Mouse (Mus musculus): ENCODE results near the gene DXBay18. TPM values are rescaled to one million over a fixed set of nuclear protein-coding genes. Genes with fewer than 3 reads are reported as not detected.
"Not testable (repeated sequence)": the region's sequence is repeated elsewhere in the genome, so short reads cannot be mapped to it uniquely, and the experiment has no call there.

The DXBay18 gene
- total RNA-seq (2012; rRNA removed) (0.08 and 0.21 TPM in 2 replicates), total RNA-seq (2014; rRNA removed) (0.15 TPM in 1 of 2 replicates, not detected in the other), polyA plus RNA-seq (2012; ENCODE audit: insufficient read length, low read depth) (0.43 TPM in 1 of 2 replicates, not detected in the other)

- dilution Hi-C loops (cut with MboI; ENCODE audit: extremely low pct_ligation_motif_present, extremely low pct_unique_long_range_greater_than_20kb, low sequenced_read_pairs); DNase-seq (ENCODE audit: extremely low read depth); in situ Hi-C loops (cut with MboI; ENCODE audit: low pct_ligation_motif_present, low pct_unique_long_range_greater_than_20kb, low sequenced_read_pairs): not testable (repeated sequence)
Observed at GRCm38 (mm10) chrX:73149350-73149749, at the start of gene DXBay18. TSS of gene DXBay18 (minus strand) at chrX:73149450.

GRCm38 (mm10) chrX:73191934-73192333 is 42.7 kb upstream of the DXBay18 start, which contains the start of gene Xlr3b:
TSS of gene Xlr3b (plus strand) at chrX:73192207.
- H3K9me3 ChIP-seq (replicated peaks; ENCODE audit: low read length); in situ Hi-C loops (cut with MboI; ENCODE audit: low pct_ligation_motif_present, low pct_unique_long_range_greater_than_20kb, low sequenced_read_pairs); DNase-seq (ENCODE audit: extremely low read depth); H3K36me3 ChIP-seq (replicated peaks in 1 of 2; ENCODE audit: control insufficient read depth in 1 of 2, insufficient read depth in 1 of 2, low read length in 1 of 2); H3K9ac ChIP-seq (ENCODE audit: insufficient read depth, low read depth); dilution Hi-C loops (cut with MboI; ENCODE audit: extremely low pct_ligation_motif_present, extremely low pct_unique_long_range_greater_than_20kb, low sequenced_read_pairs); H3K4me1 ChIP-seq (ENCODE audit: control insufficient read depth in 1 of 2, insufficient read depth in 2 of 2); H3K27ac ChIP-seq (ENCODE audit: insufficient read depth, low read depth); H3K4me2 ChIP-seq (ENCODE audit: insufficient read depth, low read depth, poor library complexity, severe bottlenecking); H3K79me2 ChIP-seq (replicated peaks; ENCODE audit: control insufficient read depth, extremely low read depth, insufficient read depth, poor library complexity, severe bottlenecking); H3K27me3 ChIP-seq (replicated peaks); H3K4me3 ChIP-seq (replicated peaks in 1 of 3; ENCODE audit: low read depth in 2 of 3, low read length in 2 of 3, poor library complexity in 1 of 3): not testable (repeated sequence)
- TF ChIP-seq NRF1 (IDR thresholded peaks at IDR 0.05; ENCODE audit: low read depth, low read length): peak; percentile 56

More at GRCm38 (mm10) chrX:73149350-73149749, at the start of gene DXBay18:
- not testable (repeated sequence) for H3K27me3 ChIP-seq (replicated peaks); H3K79me2 ChIP-seq (replicated peaks; ENCODE audit: control insufficient read depth, extremely low read depth, insufficient read depth, poor library complexity, severe bottlenecking); H3K4me2 ChIP-seq (ENCODE audit: insufficient read depth, low read depth, poor library complexity, severe bottlenecking); H3K4me3 ChIP-seq (replicated peaks in 1 of 3; ENCODE audit: low read depth in 2 of 3, low read length in 2 of 3, poor library complexity in 1 of 3); H3K9me3 ChIP-seq (replicated peaks; ENCODE audit: low read length); H3K9ac ChIP-seq (ENCODE audit: insufficient read depth, low read depth); H3K36me3 ChIP-seq (replicated peaks in 1 of 2; ENCODE audit: control insufficient read depth in 1 of 2, insufficient read depth in 1 of 2, low read length in 1 of 2); H3K27ac ChIP-seq (ENCODE audit: insufficient read depth, low read depth); H3K4me1 ChIP-seq (ENCODE audit: control insufficient read depth in 1 of 2, insufficient read depth in 2 of 2)

- H3K27ac ChIP-seq (ENCODE audit: insufficient read depth, low read depth); H3K27me3 ChIP-seq (replicated peaks); in situ Hi-C loops (cut with MboI; ENCODE audit: low pct_ligation_motif_present, low pct_unique_long_range_greater_than_20kb, low sequenced_read_pairs); H3K36me3 ChIP-seq (replicated peaks in 1 of 2; ENCODE audit: control insufficient read depth in 1 of 2, insufficient read depth in 1 of 2, low read length in 1 of 2); DNase-seq (ENCODE audit: extremely low read depth); H3K79me2 ChIP-seq (replicated peaks; ENCODE audit: control insufficient read depth, extremely low read depth, insufficient read depth, poor library complexity, severe bottlenecking); H3K9ac ChIP-seq (ENCODE audit: insufficient read depth, low read depth); H3K4me2 ChIP-seq (ENCODE audit: insufficient read depth, low read depth, poor library complexity, severe bottlenecking); H3K9me3 ChIP-seq (replicated peaks; ENCODE audit: low read length); dilution Hi-C loops (cut with MboI; ENCODE audit: extremely low pct_ligation_motif_present, extremely low pct_unique_long_range_greater_than_20kb, low sequenced_read_pairs); H3K4me3 ChIP-seq (replicated peaks in 1 of 3; ENCODE audit: low read depth in 2 of 3, low read length in 2 of 3, poor library complexity in 1 of 3); H3K4me1 ChIP-seq (ENCODE audit: control insufficient read depth in 1 of 2, insufficient read depth in 2 of 2): not testable (repeated sequence)
Observed at GRCm38 (mm10) chrX:73176889-73177288, 27.6 kb upstream of the DXBay18 start, which contains the start of gene Spin2d. TSS of gene Spin2d (minus strand) at chrX:73176989.

GRCm38 (mm10) chrX:73148496-73148895 is 754 bp downstream of the DXBay18 start, which contains the start of gene Xlr5b:
TSS of gene Xlr5b (plus strand) at chrX:73148796.
- H3K27me3 ChIP-seq (replicated peaks); H3K4me1 ChIP-seq (ENCODE audit: control insufficient read depth in 1 of 2, insufficient read depth in 2 of 2); in situ Hi-C loops (cut with MboI; ENCODE audit: low pct_ligation_motif_present, low pct_unique_long_range_greater_than_20kb, low sequenced_read_pairs); H3K4me3 ChIP-seq (replicated peaks in 1 of 3; ENCODE audit: low read depth in 2 of 3, low read length in 2 of 3, poor library complexity in 1 of 3); H3K27ac ChIP-seq (ENCODE audit: insufficient read depth, low read depth); DNase-seq (ENCODE audit: extremely low read depth); H3K4me2 ChIP-seq (ENCODE audit: insufficient read depth, low read depth, poor library complexity, severe bottlenecking); H3K9ac ChIP-seq (ENCODE audit: insufficient read depth, low read depth); H3K79me2 ChIP-seq (replicated peaks; ENCODE audit: control insufficient read depth, extremely low read depth, insufficient read depth, poor library complexity, severe bottlenecking); H3K9me3 ChIP-seq (replicated peaks; ENCODE audit: low read length); dilution Hi-C loops (cut with MboI; ENCODE audit: extremely low pct_ligation_motif_present, extremely low pct_unique_long_range_greater_than_20kb, low sequenced_read_pairs); H3K36me3 ChIP-seq (replicated peaks in 1 of 2; ENCODE audit: control insufficient read depth in 1 of 2, insufficient read depth in 1 of 2, low read length in 1 of 2): not testable (repeated sequence)

- H3K4me2 ChIP-seq (ENCODE audit: insufficient read depth, low read depth, poor library complexity, severe bottlenecking); H3K36me3 ChIP-seq (replicated peaks in 1 of 2; ENCODE audit: control insufficient read depth in 1 of 2, insufficient read depth in 1 of 2, low read length in 1 of 2); H3K4me1 ChIP-seq (ENCODE audit: control insufficient read depth in 1 of 2, insufficient read depth in 2 of 2); H3K4me3 ChIP-seq (replicated peaks in 1 of 3; ENCODE audit: low read depth in 2 of 3, low read length in 2 of 3, poor library complexity in 1 of 3); H3K79me2 ChIP-seq (replicated peaks; ENCODE audit: control insufficient read depth, extremely low read depth, insufficient read depth, poor library complexity, severe bottlenecking); in situ Hi-C loops (cut with MboI; ENCODE audit: low pct_ligation_motif_present, low pct_unique_long_range_greater_than_20kb, low sequenced_read_pairs); H3K9me3 ChIP-seq (replicated peaks; ENCODE audit: low read length); H3K27me3 ChIP-seq (replicated peaks); DNase-seq (ENCODE audit: extremely low read depth); H3K27ac ChIP-seq (ENCODE audit: insufficient read depth, low read depth); dilution Hi-C loops (cut with MboI; ENCODE audit: extremely low pct_ligation_motif_present, extremely low pct_unique_long_range_greater_than_20kb, low sequenced_read_pairs); H3K9ac ChIP-seq (ENCODE audit: insufficient read depth, low read depth): not testable (repeated sequence)
Observed at GRCm38 (mm10) chrX:73143218-73143618, 6.0 kb downstream of the DXBay18 start.

- H3K4me1 ChIP-seq (ENCODE audit: control insufficient read depth in 1 of 2, insufficient read depth in 2 of 2); H3K27ac ChIP-seq (ENCODE audit: insufficient read depth, low read depth); H3K4me3 ChIP-seq (replicated peaks in 1 of 3; ENCODE audit: low read depth in 2 of 3, low read length in 2 of 3, poor library complexity in 1 of 3); H3K27me3 ChIP-seq (replicated peaks); H3K36me3 ChIP-seq (replicated peaks in 1 of 2; ENCODE audit: control insufficient read depth in 1 of 2, insufficient read depth in 1 of 2, low read length in 1 of 2); H3K79me2 ChIP-seq (replicated peaks; ENCODE audit: control insufficient read depth, extremely low read depth, insufficient read depth, poor library complexity, severe bottlenecking); H3K9ac ChIP-seq (ENCODE audit: insufficient read depth, low read depth); H3K9me3 ChIP-seq (replicated peaks; ENCODE audit: low read length); H3K4me2 ChIP-seq (ENCODE audit: insufficient read depth, low read depth, poor library complexity, severe bottlenecking); dilution Hi-C loops (cut with MboI; ENCODE audit: extremely low pct_ligation_motif_present, extremely low pct_unique_long_range_greater_than_20kb, low sequenced_read_pairs); in situ Hi-C loops (cut with MboI; ENCODE audit: low pct_ligation_motif_present, low pct_unique_long_range_greater_than_20kb, low sequenced_read_pairs); DNase-seq (ENCODE audit: extremely low read depth): not testable (repeated sequence)
Observed at GRCm38 (mm10) chrX:73122859-73123829, 26.1 kb downstream of the DXBay18 start.

Measured in CH12.LX (cell line).